Mouse (Mus musculus) kidney, adult 2 months (tissue): ENCODE results near the gene Adam10.

Experiments
- CTCF ChIP-seq: fragments of 200-500 bp; conservative IDR thresholded peaks from 2 replicates; pipeline ENCODE4 v1.5.1; 2011; ENCODE audit warnings: low read depth, mild to moderate bottlenecking, control low read depth, low read length, moderate library complexity, mixed read lengths; ENCODE audit not compliant: insufficient read depth, insufficient read length
- POLR2A ChIP-seq: fragments of 200-500 bp; IDR thresholded peaks from one replicate; pipeline ENCODE4 v1.6.1; 2011; ENCODE audit warnings: low read depth, low read length, control low read depth

- TF ChIP-seq CTCF (no peak), POLR2A (no peak)
These were observed 111.8 kb downstream of the Adam10 start for GRCm38 (mm10) chr9:70790621-70791020.
